Mouse (Mus musculus) intestine, embryonic 16.5 days (tissue): ENCODE data around the gene Psma4. TPM values are rescaled to one million over a fixed set of nuclear protein-coding genes. Genes with fewer than 3 reads are reported as not detected.
A peak's percentile ranks its signal among the peaks of the same experiment; 100 is the strongest.

Experiments used
- ATAC-seq: fragments of 200-750 bp; cut with Nextera tagmentation; 2 replicates; pipeline ENCODE4 v1.8.0; 2017; ENCODE audit warnings: moderate TSS enrichment, moderate library complexity
- H3K27ac ChIP-seq: fragments of 300-500 bp; sonication (generic); 2 replicates; pipeline ENCODE4 v1.5.1; 2014; ENCODE audit warnings: mild to moderate bottlenecking, low read length
- H3K27me3 ChIP-seq: fragments of 300-500 bp; sonication (generic); replicated peaks from 2 replicates; pipeline ENCODE4 v1.6.1; 2014; ENCODE audit warnings: low read length, control low read depth, mixed read lengths; ENCODE audit not compliant: control insufficient read depth, insufficient read depth
- H3K36me3 ChIP-seq: fragments of 300-500 bp; sonication (generic); 2 replicates; pipeline ENCODE4 v1.6.1; 2014; ENCODE audit warnings: low read length, control low read depth; ENCODE audit not compliant: control insufficient read depth, insufficient read depth
- H3K4me1 ChIP-seq: fragments of 300-500 bp; sonication (generic); 2 replicates; pipeline ENCODE4 v1.6.1; 2014; ENCODE audit warnings: low read length, control low read depth, mixed read lengths; ENCODE audit not compliant: control insufficient read depth, insufficient read depth
- H3K4me2 ChIP-seq: fragments of 300-500 bp; sonication (generic); 2 replicates; pipeline ENCODE4 v1.6.1; 2014; ENCODE audit warnings: low read depth, low read length, control low read depth
- H3K4me3 ChIP-seq: fragments of 300-500 bp; sonication (generic); 2 replicates; pipeline ENCODE4 v1.5.1; 2014; ENCODE audit warnings: mild to moderate bottlenecking, low read length
- H3K9ac ChIP-seq: fragments of 300-500 bp; sonication (generic); 2 replicates; pipeline ENCODE4 v1.6.1; 2014; ENCODE audit warnings: low read depth, low read length
- H3K9me3 ChIP-seq: fragments of 300-500 bp; sonication (generic); 2 replicates; pipeline ENCODE4 v1.6.1; 2016; ENCODE audit warnings: low read length, control low read depth; ENCODE audit not compliant: control insufficient read depth
- WGBS: fragments of 180-500 bp; shearing (Covaris S2); extraction: QIAGEN DNeasy Blood & Tissue Kit; methylation state at CpG from one replicate; pipeline ENCODE4 v1.1.7; 2014; 5-methylcytosine and 5-hydroxymethylcytosine counted together
- polyA plus RNA-seq: library from polyadenylated mRNA; unstranded; fragments of >200 nt; fragmentation: Nextera tagmentation; extraction: Ambion mirVana; gene quantifications from 2 replicates; pipeline ENCODE4 v1.2.1, GENCODE M21; 2015

Psma4 gene
- polyA plus RNA-seq, result 269 and 294 TPM in 2 replicates

DNA sequence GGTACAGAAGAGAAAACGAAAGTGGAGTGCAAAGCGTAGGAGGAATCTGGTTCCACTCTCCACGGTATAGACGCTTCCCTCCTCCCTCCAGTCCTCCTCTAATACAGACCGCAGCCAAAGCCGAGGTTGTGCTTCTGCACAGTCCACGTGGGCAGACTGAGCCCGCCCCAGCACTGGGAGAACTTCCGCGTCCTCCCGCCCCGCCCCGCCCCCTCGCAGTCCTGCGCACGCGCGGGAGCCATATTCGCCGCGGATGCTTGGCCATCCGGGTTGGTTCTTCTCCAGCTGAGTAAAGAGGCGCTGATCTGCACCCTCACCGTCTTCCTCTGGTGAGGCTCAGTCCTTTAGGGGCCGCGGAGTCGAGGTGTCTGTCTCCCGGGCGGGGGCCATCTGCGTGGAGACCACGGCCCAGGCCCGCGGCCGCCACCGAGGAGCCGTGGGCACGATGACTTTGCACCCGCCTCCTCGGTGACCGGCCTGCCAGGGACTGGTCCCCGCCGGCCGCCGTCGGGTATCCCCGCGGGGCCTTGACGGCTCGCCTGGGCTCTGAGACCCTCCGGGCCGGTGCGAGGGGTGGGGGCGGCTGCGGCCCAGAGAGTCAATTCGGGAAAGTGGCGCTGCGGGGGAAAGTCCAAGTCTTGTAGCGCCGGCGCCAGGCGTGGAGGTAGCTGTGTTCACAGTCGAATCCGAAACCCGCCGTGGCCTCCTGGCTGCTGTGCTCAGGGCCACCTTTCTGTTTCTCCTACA is at the start of gene Psma4, which contains the start of gene AY074887:
Gene Psma4 (plus strand): TSS at position 216 of the 747 bp plus-strand sequence.
Gene AY074887 (minus strand): TSS at position 424 of the 747 bp plus-strand sequence.
- H3K4me2 ChIP-seq, result peak within 1 kb of the TSS; percentile 67
- H3K9me3 ChIP-seq, result no peaks in the 10 kb centered on the region
- H3K27me3 ChIP-seq, result no peaks in the 10 kb centered on the region
- H3K27ac ChIP-seq, result peak within 1 kb of the TSS; percentile 91
- peak; percentile 100 for ATAC-seq
- H3K4me3 ChIP-seq, result peak within 1 kb of the TSS; percentile 82
- under 1% methylated on average over 65 of the region's 65 CpGs for WGBS
- peak within 1 kb of the TSS; percentile 87 for H3K9ac ChIP-seq
- H3K4me1 ChIP-seq, result peaks cover 7% of the 10 kb centered on the region; the same call in 1 of the 2 replicates
- H3K36me3 ChIP-seq, result peaks cover 7% of the 10 kb centered on the region; the same call in 1 of the 2 replicates

DNA sequence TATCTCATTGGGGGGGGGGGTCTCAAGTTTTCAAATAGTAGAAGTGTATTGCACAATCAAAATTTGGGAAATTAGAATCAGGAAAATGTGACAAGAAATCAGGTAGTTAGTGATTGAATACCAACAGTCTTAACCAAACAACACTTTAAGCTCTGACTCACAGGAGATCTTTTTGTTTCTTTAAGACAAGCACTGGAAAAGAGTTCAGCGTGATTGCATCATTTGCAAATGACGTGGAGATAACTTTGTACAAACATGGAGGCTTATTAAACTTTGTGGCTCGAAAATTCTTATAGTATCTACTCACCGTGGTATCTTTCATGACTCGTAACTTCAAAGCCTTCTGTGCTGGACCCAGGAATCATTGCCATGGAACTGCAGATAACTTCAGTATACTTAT is 41.1 kb upstream of the Psma4 start:
- Histone ChIP-seq H3K27me3 (no peaks in the 10 kb centered on the region), H3K4me2 (no peak overlapping the region), H3K9me3 (no peaks in the 10 kb centered on the region), H3K9ac (no peak overlapping the region), H3K36me3 (0 out of 2 replicates have a peak, but pooled peaks cover 5% of the 10 kb centered on the region), H3K27ac (no peak overlapping the region), H3K4me3 (no peak overlapping the region), H3K4me1 (no peaks in the 10 kb centered on the region)
- ATAC-seq, result no peak
- WGBS, result 72% methylated on average over 5 of the region's 5 CpGs

DNA sequence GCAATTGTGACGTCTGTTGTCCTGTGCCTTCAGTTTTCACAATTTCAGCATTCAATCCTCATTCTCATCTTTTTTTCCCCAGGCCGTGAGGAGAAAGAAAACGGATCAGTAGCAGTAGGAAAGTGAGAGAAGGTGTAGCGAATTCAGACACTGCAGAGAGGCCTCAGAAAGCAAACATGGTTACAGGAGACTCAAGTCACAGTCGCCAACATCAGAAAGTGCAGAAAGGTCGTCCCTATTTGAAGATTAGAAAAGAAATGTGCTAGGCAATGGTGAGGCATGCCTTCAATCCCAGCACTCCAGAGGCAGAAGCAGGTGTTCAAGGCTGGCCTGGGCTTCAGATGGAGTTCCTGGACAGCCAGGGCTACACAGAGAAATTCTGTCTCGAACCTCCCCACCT is 35.0 kb upstream of the Psma4 start:
- no peak overlapping the region for H3K9ac ChIP-seq
- 67% methylated on average over 7 of the region's 7 CpGs for WGBS
- H3K27ac ChIP-seq, result no peak overlapping the region
- no peak overlapping the region for H3K4me3 ChIP-seq
- no peaks in the 10 kb centered on the region for H3K4me1 ChIP-seq
- H3K27me3 ChIP-seq, result no peaks in the 10 kb centered on the region
- ATAC-seq, result no peak
- no peaks in the 10 kb centered on the region for H3K36me3 ChIP-seq
- H3K9me3 ChIP-seq, result no peaks in the 10 kb centered on the region
- H3K4me2 ChIP-seq, result no peak overlapping the region

DNA sequence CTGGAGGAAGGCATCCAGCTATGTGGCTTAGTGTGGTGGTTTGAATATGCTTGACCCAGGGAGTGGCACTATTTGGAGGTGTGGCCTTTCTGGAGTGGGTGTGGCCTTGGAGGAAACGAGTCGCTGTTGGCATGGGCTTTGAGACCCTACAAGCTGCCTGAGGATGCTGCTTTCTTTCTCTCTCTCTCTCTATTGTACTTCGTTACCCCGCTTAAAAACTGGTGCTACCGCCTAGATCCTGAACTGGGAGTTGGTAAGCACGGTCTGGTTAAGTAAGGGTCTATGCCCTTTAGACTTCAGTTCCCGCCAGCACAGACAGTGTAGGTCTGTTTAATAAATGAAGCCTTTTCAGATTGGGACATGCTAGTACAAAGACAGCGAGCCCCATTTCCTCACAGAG is 34.2 kb upstream of the Psma4 start:
- no peaks in the 10 kb centered on the region for H3K4me1 ChIP-seq
- H3K9ac ChIP-seq, result no peak overlapping the region
- H3K27ac ChIP-seq, result no peak overlapping the region
- WGBS, result 70% methylated on average over 8 of the region's 8 CpGs
- H3K4me2 ChIP-seq, result peak overlapping the region; percentile 91
- no peaks in the 10 kb centered on the region for H3K9me3 ChIP-seq
- peak overlapping the region; percentile 71 for H3K4me3 ChIP-seq
- no peaks in the 10 kb centered on the region for H3K27me3 ChIP-seq
- ATAC-seq, result peak; percentile 3; the same call in 1 of the 2 replicates
- H3K36me3 ChIP-seq, result no peaks in the 10 kb centered on the region

DNA sequence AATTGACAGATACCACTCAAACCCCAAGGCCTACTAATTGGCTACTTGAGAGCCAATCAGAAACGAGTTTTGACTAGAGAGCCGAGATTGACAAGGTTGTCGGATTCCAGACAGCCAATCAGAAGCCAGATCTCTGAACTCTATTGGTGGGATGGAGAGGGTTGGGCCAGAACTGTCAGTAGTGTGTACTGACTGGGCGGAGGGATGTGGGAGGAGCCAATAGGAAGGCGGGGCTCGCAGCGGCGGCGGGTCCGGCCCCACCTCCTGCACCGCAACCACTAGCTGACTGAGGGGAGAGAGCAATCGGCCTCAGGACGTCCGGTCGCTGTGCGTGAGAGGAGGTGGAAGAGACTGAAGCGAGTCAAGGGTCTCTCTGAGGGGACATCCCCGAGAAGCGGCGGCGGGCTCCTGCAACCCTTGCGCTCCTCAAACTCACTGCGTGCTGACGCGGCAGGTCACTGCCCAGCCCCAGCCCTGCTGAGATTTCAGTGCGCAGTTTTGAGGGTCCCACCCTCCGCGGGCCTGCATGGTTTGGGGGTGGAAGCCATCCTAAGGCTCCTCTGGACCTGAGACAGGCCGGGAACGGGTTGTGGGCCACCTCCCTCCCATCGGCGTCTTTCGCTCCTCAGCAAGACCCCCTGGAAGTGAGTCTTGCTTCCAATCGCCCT is 33.4 kb upstream of the Psma4 start, which contains the start of gene Hykk:
Gene Hykk (plus strand): TSS at position 274 of the 668 bp plus-strand sequence.
- Histone ChIP-seq H3K4me1 (no peaks in the 10 kb centered on the region), H3K9me3 (no peaks in the 10 kb centered on the region), H3K27ac (peak within 1 kb of the TSS; percentile 61), H3K4me3 (peak within 1 kb of the TSS; percentile 71), H3K9ac (peak within 1 kb of the TSS; percentile 84), H3K27me3 (no peaks in the 10 kb centered on the region), H3K36me3 (no peaks in the 10 kb centered on the region), H3K4me2 (peak within 1 kb of the TSS; percentile 91)
- WGBS, result under 1% methylated on average over 34 of the region's 34 CpGs
- peak; percentile 99 for ATAC-seq

DNA sequence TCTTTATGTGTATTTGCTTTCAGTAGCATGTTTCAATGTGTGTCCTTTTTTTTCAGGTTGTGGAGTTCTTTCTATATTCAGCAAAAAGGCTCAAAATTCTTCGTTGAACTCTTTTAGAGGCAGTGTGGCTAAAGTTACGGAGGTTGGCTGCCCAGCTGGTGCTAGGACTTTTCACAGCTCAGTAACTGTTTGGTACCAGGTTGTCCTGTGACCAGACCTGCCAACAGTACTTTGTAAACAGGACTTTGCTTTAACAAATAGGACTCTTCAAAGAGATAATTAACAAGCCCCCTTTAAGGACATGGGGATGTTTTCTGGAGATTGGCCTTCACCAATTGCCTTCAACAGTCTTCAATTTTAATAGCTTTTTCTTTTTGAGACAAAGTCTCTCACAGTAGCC is 32.4 kb upstream of the Psma4 start:
- no peaks in the 10 kb centered on the region for H3K9me3 ChIP-seq
- no peak overlapping the region for H3K9ac ChIP-seq
- no peak for ATAC-seq
- no peak overlapping the region for H3K4me3 ChIP-seq
- H3K36me3 ChIP-seq, result no peaks in the 10 kb centered on the region; the same call in 1 of the 2 replicates
- H3K4me2 ChIP-seq, result peak overlapping the region; percentile 91; the same call in 1 of the 2 replicates
- H3K4me1 ChIP-seq, result no peaks in the 10 kb centered on the region
- 67% methylated on average over 2 of the region's 2 CpGs for WGBS
- no peak overlapping the region for H3K27ac ChIP-seq
- H3K27me3 ChIP-seq, result no peaks in the 10 kb centered on the region

DNA sequence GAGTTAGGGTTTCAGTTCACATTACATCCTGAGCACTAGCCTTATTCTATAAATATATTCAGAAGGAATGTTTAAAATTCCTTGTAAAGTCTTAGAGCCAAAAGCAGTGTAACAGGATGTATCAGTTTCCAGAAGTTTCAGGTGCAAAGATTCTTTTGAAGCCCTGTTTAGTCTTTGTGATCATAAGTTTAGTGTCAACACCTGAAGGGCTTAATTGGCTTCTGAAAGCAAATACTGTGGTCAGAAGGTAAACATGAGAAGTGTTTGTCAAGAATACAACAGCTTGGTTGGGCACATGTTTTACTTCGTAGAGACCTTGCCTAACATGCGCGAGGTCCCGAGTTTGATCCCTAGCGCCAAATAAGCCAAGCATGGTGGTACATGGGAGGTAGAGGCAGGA is 31.8 kb upstream of the Psma4 start:
- no peak overlapping the region for H3K9ac ChIP-seq
- H3K36me3 ChIP-seq, result no peaks in the 10 kb centered on the region; the same call in 1 of the 2 replicates
- H3K4me2 ChIP-seq, result no peak overlapping the region
- H3K27me3 ChIP-seq, result no peaks in the 10 kb centered on the region
- 80% methylated on average over 5 of the region's 5 CpGs for WGBS
- no peak for ATAC-seq
- H3K4me1 ChIP-seq, result no peaks in the 10 kb centered on the region
- no peak overlapping the region for H3K4me3 ChIP-seq
- H3K27ac ChIP-seq, result no peak overlapping the region
- H3K9me3 ChIP-seq, result no peaks in the 10 kb centered on the region

DNA sequence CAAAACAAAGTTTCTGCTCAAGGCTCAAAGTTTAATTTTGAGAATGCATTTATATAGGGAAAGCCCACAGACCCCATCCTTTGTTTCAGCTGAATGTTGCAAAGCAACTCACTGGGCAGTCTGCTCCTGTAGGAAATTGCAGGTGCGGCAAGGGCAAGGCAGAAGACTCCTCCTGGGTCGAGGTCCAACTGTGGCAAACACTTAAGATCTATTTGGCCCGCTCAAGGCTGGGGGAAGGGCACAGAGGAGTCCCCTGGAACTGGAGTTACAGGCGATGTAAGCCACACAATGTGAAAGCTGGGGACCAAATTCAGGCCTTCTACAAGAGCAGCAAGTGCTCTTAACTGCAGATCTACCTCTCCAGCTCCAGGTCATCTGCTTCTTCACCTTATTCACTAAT is 30.6 kb upstream of the Psma4 start:
- no peak overlapping the region for H3K27ac ChIP-seq
- H3K4me1 ChIP-seq, result no peaks in the 10 kb centered on the region
- no peak for ATAC-seq

DNA sequence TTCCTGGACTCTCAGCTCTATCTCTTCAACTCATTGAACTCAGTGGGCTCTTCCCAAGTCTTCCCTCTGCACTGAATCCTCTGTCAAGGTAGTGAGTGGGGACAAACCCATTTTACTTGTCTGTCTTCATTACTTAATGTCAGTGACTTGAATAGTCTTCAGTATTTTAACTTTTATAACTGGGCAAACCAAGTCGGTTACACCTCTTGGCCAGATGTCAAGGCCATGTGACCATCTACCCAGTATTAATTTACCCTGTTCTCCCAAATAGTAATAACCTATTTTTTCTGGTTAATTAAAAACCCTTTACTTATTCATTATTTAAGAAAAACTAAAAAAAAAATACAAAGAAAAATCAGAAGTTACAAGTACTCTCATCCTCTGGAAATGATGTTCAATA is 19.8 kb upstream of the Psma4 start:
- no peaks in the 10 kb centered on the region for H3K9me3 ChIP-seq
- no peak overlapping the region for H3K27ac ChIP-seq
- no peaks in the 10 kb centered on the region for H3K4me1 ChIP-seq
- ATAC-seq, result no peak
- no peak overlapping the region for H3K4me2 ChIP-seq
- no peaks in the 10 kb centered on the region for H3K36me3 ChIP-seq
- H3K9ac ChIP-seq, result no peak overlapping the region
- 90% methylated on average over 1 of the region's 1 CpGs for WGBS
- no peak overlapping the region for H3K4me3 ChIP-seq
- H3K27me3 ChIP-seq, result no peaks in the 10 kb centered on the region

More for the DNA sequence above, 30.6 kb upstream of the Psma4 start:
- no peaks in the 10 kb centered on the region for H3K9me3 ChIP-seq
- no peaks in the 10 kb centered on the region; the same call in 1 of the 2 replicates for H3K36me3 ChIP-seq
- no peak overlapping the region for H3K9ac ChIP-seq
- WGBS, result 52% methylated on average over 4 of the region's 4 CpGs
- H3K4me3 ChIP-seq, result no peak overlapping the region
- H3K27me3 ChIP-seq, result no peaks in the 10 kb centered on the region
- H3K4me2 ChIP-seq, result no peak overlapping the region
